Mouse (Mus musculus) urinary bladder, adult 18-20 months (tissue): ENCODE results near the gene Lce1j.
"Not testable (repeated sequence)": the region's sequence is repeated elsewhere in the genome, so short reads cannot be mapped to it uniquely, and the experiment has no call there.

ENCODE experiments used
- DNase-seq, 2 experiments: peaks; one replicate each; pipeline ENCODE4 v3.0.0; 2022; ENCODE audit warnings: low spot score in 2 of 2, mixed read lengths in 2 of 2

Gene Lce1j

GRCm38 (mm10) chr3:92790414-92790813, at the start of gene Lce1j:
Lce1j (minus strand) TSS chr3:92790514.
- DNase-seq = no peak

DNA sequence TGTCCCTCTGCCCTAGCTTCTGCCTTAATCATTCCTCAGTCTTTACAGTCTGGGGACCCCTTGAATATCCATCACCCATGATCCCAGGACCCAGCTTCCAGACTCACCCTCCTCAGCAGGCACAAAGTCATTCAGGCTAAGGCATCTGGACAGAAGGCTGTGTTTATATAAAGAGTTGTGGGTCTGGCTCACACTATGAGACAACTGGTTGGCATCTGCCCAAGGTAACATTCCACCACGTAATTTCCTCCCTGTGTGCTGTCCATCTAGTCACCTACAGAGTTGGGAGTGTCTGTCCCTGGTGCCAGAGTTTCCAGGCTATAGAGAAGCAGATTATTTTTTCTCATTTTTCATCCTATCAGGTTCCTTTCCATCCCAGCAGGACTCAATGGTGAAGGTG, 36.8 kb upstream of the Lce1j start, which contains the start of gene Kprp:
Kprp (minus strand) TSS at position 140 of the 400 bp plus-strand sequence.
- DNase-seq = no peak

DNA sequence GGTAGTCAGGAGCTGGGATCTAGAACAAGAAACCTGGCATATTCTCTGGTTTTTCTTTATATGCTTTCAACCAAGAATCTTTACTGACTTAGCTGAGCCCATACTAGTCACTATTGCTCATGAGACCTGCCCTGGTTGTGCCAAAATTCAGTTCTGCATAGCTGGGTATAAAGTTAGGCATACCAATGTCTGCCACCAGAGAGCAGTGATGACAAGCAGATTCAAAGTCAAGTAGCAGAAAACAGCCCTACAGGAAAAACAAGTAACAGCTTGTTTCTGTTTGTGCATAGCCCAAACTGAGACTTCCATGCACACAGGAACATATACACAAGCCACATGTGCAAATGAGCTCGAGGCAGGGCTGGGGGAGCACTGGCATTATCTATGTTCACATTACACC, 35.5 kb upstream of the Lce1j start:
- no peak for DNase-seq

GRCm38 (mm10) chr3:92816036-92816435, 25.7 kb upstream of the Lce1j start:
- DNase-seq = not testable (repeated sequence)

DNA sequence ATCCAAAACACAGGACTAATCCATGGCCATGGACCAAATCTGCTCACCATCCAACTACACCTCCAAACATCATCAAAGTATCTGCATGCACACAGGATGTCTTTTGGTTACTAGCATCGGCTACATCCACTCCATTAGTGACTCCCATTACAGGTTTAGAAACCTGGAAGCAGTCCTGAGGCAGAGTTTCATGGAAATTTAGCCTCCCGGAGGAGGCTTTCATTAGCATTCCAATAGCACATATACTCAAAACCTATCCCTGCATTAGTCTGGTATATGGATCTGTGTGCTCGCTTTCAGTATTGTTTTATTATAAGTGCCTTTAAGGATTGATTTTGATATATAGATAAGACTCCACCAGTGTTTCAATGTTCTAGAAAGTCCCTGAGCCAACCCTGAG, 25.3 kb upstream of the Lce1j start:
- no peak for DNase-seq

DNA sequence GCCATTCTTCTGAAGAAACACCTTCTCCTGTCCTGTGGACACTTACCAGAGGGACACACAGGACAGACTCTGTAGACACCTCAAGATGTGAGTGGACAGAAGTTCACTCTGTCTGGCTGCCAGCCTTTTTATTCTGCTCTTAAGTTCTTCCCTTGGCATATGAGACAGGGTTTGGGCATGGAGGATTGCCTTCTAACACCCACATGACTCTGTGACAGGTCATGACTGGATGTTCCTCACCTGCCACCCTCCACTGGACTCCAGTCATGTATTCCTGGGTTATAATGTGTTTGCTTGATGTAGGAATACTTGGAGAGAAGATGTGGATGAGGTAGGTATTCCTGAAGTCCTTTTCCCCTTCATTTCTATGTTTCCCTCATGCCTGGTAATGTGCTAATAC, 17.5 kb upstream of the Lce1j start, which contains the start of gene Lce1k:
Lce1k (minus strand) TSS at position 101 of the 400 bp plus-strand sequence.
- no peak for DNase-seq

DNA sequence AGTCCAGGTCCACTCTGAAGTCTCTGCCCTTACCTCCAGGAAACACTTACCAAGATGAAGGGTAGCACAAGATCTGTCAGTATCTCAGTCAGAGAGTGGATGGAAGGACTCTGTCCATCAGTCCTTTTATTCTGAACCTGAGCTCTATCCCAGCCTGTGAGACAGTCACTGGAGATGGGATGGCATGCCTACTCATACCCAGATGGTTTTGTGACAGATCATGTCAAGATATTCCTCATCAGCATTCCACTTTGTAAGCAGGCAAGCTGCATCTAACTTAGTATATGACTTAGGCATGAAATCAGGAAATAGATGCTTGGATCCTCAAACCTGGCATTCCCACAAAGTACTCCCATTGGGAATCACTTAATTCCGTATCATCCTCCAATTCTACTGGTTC, 11.5 kb downstream of the Lce1j start, which contains the start of gene Lce1i:
Lce1i (minus strand) TSS at position 101 of the 400 bp plus-strand sequence.
- no peak for DNase-seq

DNA sequence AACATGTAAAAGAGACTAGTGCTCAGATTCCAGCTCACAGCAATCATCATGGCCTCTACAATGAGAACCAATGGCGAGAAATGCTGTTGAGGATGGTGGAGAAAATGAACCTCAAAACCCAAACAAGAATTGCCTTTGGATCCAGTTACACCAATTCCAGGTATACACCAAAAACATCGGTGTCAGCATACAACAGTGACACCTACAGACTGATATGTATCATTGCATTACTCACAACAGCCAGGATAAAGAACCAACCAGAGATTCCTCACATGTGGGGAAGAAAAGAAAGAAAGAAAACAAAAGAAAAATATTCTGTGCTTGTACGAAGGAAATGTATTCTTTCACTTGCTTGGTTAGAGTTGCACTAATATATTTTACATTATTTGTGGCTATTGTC, 18.7 kb downstream of the Lce1j start:
- DNase-seq = no peak

DNA sequence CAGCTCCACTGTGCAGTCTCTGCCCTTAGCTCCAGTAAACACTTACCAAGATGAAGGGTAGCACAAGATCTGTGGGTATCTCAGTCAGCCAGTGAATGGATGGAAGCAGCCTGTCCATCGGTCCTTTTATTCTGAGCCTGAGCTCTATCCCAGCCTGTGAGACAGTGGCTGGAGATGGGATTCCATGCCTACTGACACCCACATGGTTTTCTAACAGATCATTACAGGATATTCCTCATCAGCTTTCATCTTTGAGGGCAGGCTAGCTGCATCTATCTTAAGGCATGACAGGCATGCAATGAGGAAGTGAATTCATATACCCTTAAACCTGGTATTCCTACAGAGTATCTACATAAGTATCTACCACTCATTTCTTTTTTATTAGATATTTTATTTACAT, 25.3 kb downstream of the Lce1j start, which contains the start of gene Lce1h:
Lce1h (minus strand) TSS at position 101 of the 400 bp plus-strand sequence.
- no peak for DNase-seq

- DNase-seq = no peak
These were observed 37.1 kb downstream of the Lce1j start for GRCm38 (mm10) chr3:92753197-92753596.

DNA sequence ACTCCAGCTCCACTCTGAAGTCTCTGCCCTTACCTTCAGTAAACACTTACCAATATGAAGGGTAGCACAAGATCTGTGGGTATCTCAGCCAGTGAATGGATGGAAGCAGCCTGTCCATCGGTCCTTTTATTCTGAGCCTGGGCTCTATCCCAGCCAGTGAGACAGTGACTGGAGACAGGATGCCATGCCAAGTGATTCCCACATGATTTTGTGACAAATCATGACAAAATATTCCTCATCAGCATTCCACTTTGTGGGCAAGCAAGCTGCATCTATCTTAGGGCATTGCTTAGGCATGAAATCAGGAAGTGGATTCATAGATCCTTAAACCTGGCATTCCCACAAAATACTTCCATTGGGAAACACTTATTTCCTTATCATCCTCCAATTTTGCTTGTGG, 38.1 kb downstream of the Lce1j start, which contains the start of gene Lce1g:
Lce1g (minus strand) TSS at position 101 of the 400 bp plus-strand sequence.
- DNase-seq = no peak

GRCm38 (mm10) chr3:92738996-92739395, 51.3 kb downstream of the Lce1j start, which contains the start of gene Gm38119:
Gm38119 (minus strand) TSS chr3:92739096.
- DNase-seq = no peak
